Mouse (Mus musculus): ENCODE data around the gene Tas2r102. TPM values are rescaled to one million over a fixed set of nuclear protein-coding genes. Genes with fewer than 3 reads are reported as not detected.

Gene Tas2r102
- total RNA-seq (2021) = not detected in 2 replicates
- long read RNA-seq = 0 reads

DNA sequence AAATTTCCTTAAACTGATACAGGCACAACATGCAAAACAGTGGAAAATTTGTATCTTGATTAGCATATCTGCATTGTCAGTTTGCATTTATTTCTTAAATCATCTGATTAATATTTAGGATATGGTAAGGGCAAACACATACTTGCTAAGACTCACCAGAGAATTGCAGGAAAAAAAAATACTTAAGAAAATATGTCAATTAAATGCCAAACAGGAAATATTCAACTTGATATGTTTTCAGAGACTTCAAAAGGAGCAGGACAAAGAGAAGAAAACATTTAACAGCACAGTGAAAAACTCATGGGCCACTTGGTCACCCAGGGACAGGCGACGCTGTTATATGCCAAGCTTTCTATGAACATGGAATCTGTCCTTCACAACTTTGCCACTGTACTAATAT is at the start of gene Tas2r102:
Gene Tas2r102, plus strand, starts transcription at position 301 of the 400 bp plus-strand sequence.
- no peak for DNase-seq

DNA sequence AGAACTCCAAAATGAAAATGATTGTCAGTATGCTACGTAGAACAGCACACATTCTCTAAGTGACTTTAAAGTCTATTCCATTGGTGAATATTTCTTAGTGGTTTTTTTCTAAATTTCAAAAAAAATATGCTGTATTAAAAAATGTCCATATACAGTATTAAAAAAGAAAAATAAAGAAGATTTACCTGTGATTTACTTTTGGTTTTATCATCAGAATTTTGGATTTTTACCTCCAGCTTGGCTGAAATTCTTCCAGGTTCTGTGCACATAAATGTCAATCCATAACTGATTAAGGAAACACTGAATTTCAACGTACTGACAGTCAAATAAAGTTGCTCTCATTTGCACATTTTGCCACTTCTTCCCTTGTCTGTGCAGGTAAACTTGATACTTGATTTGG is 24.0 kb upstream of the Tas2r102 start, which contains the start of gene Tas2r115:
Gene Tas2r115, minus strand, starts transcription at position 101 of the 400 bp plus-strand sequence.
- DNase-seq = no peak

DNA sequence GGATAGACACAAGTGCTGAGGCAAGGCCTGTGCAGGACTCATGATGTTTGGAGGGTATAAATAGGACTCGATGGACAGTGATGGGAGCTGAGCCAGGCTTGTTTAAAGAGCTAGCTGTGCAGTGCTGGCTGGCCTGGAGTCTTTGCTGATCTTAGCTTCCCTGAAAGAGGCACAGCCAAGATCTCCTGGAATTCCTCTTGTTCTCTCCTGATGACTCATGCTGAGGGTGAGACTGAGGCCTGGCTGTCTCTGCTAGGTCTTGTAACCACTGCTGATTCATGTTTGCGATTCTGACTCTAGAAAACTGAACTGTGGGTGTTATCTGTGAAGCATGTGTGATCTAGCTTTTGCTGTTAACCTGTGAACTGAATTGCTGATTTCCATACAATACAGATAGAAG is 11.7 kb upstream of the Tas2r102 start:
- DNase-seq = no peak

DNA sequence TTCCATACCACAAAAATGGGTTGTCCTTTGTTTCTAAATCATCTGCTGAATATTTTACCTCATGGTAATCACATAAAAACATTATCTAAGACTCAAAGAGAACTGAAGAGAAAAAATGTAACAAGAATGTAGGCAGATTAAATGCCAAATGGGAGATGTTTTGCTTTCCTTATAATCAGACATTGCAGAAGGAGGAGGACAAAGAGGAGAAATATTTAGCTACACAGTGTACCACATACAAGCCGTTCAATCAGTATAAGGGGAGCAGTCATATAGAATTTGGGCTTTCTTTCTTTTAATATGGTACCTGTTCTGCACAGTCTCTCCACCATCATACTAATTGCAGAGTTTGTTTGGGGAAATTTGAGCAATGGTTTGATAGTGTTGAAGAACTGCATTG is 7.5 kb upstream of the Tas2r102 start, which contains the start of gene Tas2r124:
Gene Tas2r124, plus strand, starts transcription at position 301 of the 400 bp plus-strand sequence.
- DNase-seq = no peak

GRCm38 (mm10) chr6:132778062-132778461 is 16.1 kb downstream of the Tas2r102 start, which contains the start of gene Tas2r136:
TSS of gene Tas2r136 (minus strand) at chr6:132778162.
- DNase-seq = no peak

DNA sequence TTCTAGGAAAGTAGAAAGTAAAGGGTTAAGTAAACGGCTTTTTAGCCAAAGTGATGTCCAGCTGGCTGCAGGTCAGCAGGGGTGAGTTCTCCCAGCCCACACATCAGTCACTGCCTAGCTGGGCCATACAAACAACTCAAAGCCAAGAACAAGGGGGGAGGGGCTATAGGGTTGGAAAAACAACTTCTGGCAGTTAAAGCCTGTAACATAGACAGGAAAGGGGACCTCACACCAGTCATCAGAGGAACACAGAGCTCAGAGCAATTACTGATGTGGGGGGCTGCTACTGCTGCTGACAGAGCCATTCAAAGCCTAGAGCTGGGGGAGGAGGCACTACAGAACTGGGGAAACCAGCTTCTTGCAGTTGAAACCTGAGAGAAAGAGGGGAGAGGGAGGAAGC is 33.5 kb downstream of the Tas2r102 start:
- no peak for DNase-seq

- no peak for DNase-seq
Observed at GRCm38 (mm10) chr6:132802518-132802917, 40.6 kb downstream of the Tas2r102 start, which contains the start of gene Tas2r117. TSS of gene Tas2r117 (plus strand) at chr6:132802818.

Other genes with a start within 250 kb of the Tas2r102 start
- not detected in 2 replicates for gene Prh1, start 192.3 kb upstream of the Tas2r102 start, total RNA-seq (2021)
- not detected in 2 replicates for gene Prp2, start 166.2 kb upstream of the Tas2r102 start, total RNA-seq (2021)
- not detected in 2 replicates for gene A630073D07Rik, start 110.6 kb upstream of the Tas2r102 start, total RNA-seq (2021)
- not detected in 2 replicates for gene Tas2r120, start 105.2 kb upstream of the Tas2r102 start, total RNA-seq (2021)
- gene Tas2r121, start 61.1 kb upstream of the Tas2r102 start, total RNA-seq (2021) = not detected in 2 replicates
- not detected in 2 replicates for gene Tas2r122, start 50.2 kb upstream of the Tas2r102 start, total RNA-seq (2021)
- gene Tas2r115, start 24.1 kb upstream of the Tas2r102 start, total RNA-seq (2021) = not detected in 2 replicates
- not detected in 2 replicates for gene Tas2r124, start 7.4 kb upstream of the Tas2r102 start, total RNA-seq (2021)
- gene Tas2r136, start 16.0 kb downstream of the Tas2r102 start, total RNA-seq (2021) = not detected in 2 replicates
- not detected in 2 replicates for gene Tas2r117, start 40.7 kb downstream of the Tas2r102 start, total RNA-seq (2021)
- gene Tas2r123, start 85.0 kb downstream of the Tas2r102 start, total RNA-seq (2021) = not detected in 2 replicates
- not detected in 2 replicates for gene Tas2r116, start 93.3 kb downstream of the Tas2r102 start, total RNA-seq (2021)
- not detected in 2 replicates for gene Tas2r110, start 105.9 kb downstream of the Tas2r102 start, total RNA-seq (2021)
- gene Tas2r113, start 130.9 kb downstream of the Tas2r102 start, total RNA-seq (2021) = not detected in 2 replicates
- gene Tas2r125, start 147.5 kb downstream of the Tas2r102 start, total RNA-seq (2021) = not detected in 2 replicates
- gene Tas2r129, start 189.0 kb downstream of the Tas2r102 start, total RNA-seq (2021) = not detected in 2 replicates
- not detected in 2 replicates for gene Tas2r131, start 195.8 kb downstream of the Tas2r102 start, total RNA-seq (2021)
- not detected in 2 replicates for gene Tas2r109, start 218.8 kb downstream of the Tas2r102 start, total RNA-seq (2021)